Comparison of ENCODE assay signal across 27 mouse cellular contexts in genomic region chr1:18610231-18610630, GRCm38 (mm10).
A peak's percentile ranks its signal among the peaks of the same experiment; 100 is the strongest.
DNase-seq lines count a peak whose midpoint lies in the region; ATAC-seq and TF ChIP-seq lines count a peak whose summit lies in the region.
"Had no signal": no experiment of that assay in that cellular context is flagged by ENCODE, and none has a peak within 500 bp of the region (broad histone marks: within the 10 kb centered on the region; RNA-seq: fewer than 3 reads in every experiment).

No protein-coding gene starts in this region.

- no peaks in the 10 kb centered on the region for H3K36me3 ChIP-seq in hindbrain, embryonic 11.5 days (ENCODE audit: control insufficient read depth, insufficient read depth, low read length)
- no peaks in the 10 kb centered on the region for H3K36me3 ChIP-seq in hindbrain, embryonic 12.5 days
- H3K36me3 ChIP-seq: embryonic facial prominence, embryonic 12.5 days; embryonic facial prominence, embryonic 15.5 days; forebrain, embryonic 10.5 days; forebrain, embryonic 12.5 days; G1E had no signal

- H3K9ac ChIP-seq in hindbrain, embryonic 11.5 days (ENCODE audit: low read depth, low read length), result no peak overlapping the region
- H3K9ac ChIP-seq in hindbrain, embryonic 12.5 days, result no peak overlapping the region
- H3K9ac ChIP-seq: embryonic facial prominence, embryonic 12.5 days; embryonic facial prominence, embryonic 15.5 days; forebrain, embryonic 12.5 days had no signal

- H3K27ac ChIP-seq in hindbrain, embryonic 11.5 days (ENCODE audit: low read depth, low read length), result no peak overlapping the region
- H3K27ac ChIP-seq in hindbrain, embryonic 12.5 days, result no peak overlapping the region
- H3K27ac ChIP-seq: embryonic facial prominence, embryonic 12.5 days; embryonic facial prominence, embryonic 15.5 days; forebrain, embryonic 10.5 days; forebrain, embryonic 12.5 days had no signal

- H3K27me3 ChIP-seq in hindbrain, embryonic 11.5 days (ENCODE audit: control insufficient read depth, insufficient read depth, low read length), result no peaks in the 10 kb centered on the region
- H3K27me3 ChIP-seq in hindbrain, embryonic 12.5 days, result no peaks in the 10 kb centered on the region
- H3K27me3 ChIP-seq: CH12.LX; embryonic facial prominence, embryonic 12.5 days; embryonic facial prominence, embryonic 15.5 days; forebrain, embryonic 12.5 days; Patski had no signal

- no peaks in the 10 kb centered on the region for H3K4me1 ChIP-seq in hindbrain, embryonic 11.5 days (replicated peaks; ENCODE audit: control insufficient read depth, insufficient read depth, low read length)
- no peaks in the 10 kb centered on the region for H3K4me1 ChIP-seq in hindbrain, embryonic 12.5 days
- H3K4me1 ChIP-seq: embryonic facial prominence, embryonic 12.5 days; embryonic facial prominence, embryonic 15.5 days; forebrain, embryonic 10.5 days; forebrain, embryonic 12.5 days had no signal

- 0 out of 2 replicates have a peak, but pooled peaks have one; percentile 22 for ATAC-seq in hindbrain, embryonic 11.5 days (ENCODE audit: low FRiP score)
- no peak for ATAC-seq in hindbrain, embryonic 12.5 days (ENCODE audit: low FRiP score)
- ATAC-seq: activated CD4-positive, CD25-positive, alpha-beta regulatory T cell, adult 4 months; CD4-positive, CD25-positive, alpha-beta regulatory T cell, adult 4 months; forebrain, embryonic 14.5 days; forebrain, embryonic 16.5 days; Patski had no signal

- no peak for TF ChIP-seq CTCF in brain, embryonic 14.5 days (IDR thresholded peaks at IDR 0.05; ENCODE audit: borderline replicate concordance, extremely low read depth, insufficient read depth, insufficient read length)

- H3K4me2 ChIP-seq in hindbrain, embryonic 11.5 days (replicated peaks; ENCODE audit: low read depth, low read length), result no peak overlapping the region
- no peak overlapping the region for H3K4me2 ChIP-seq in hindbrain, embryonic 12.5 days (replicated peaks)
- H3K4me2 ChIP-seq: embryonic facial prominence, embryonic 12.5 days; embryonic facial prominence, embryonic 15.5 days; forebrain, embryonic 12.5 days had no signal

- TF ChIP-seq POLR2A in brain, embryonic 14.5 days (IDR thresholded peaks at IDR 0.05; ENCODE audit: borderline replicate concordance, extremely low read depth, insufficient read depth, insufficient read length, poor library complexity, severe bottlenecking), result no peak

- WGBS in hindbrain, embryonic 11.5 days, result 81% methylated on average over 7 of the region's 7 CpGs
- 86% methylated on average over 7 of the region's 7 CpGs for WGBS in hindbrain, embryonic 12.5 days

- no peaks in the 10 kb centered on the region for H3K9me3 ChIP-seq in hindbrain, embryonic 11.5 days (ENCODE audit: control insufficient read depth, low read length)
- no peaks in the 10 kb centered on the region for H3K9me3 ChIP-seq in hindbrain, embryonic 12.5 days (replicated peaks)
- H3K9me3 ChIP-seq: embryonic facial prominence, embryonic 12.5 days; embryonic facial prominence, embryonic 15.5 days; forebrain, embryonic 10.5 days; forebrain, embryonic 12.5 days; G1E had no signal

- no peak overlapping the region for H3K4me3 ChIP-seq in hindbrain, embryonic 11.5 days (ENCODE audit: low read depth, low read length)
- H3K4me3 ChIP-seq in hindbrain, embryonic 12.5 days, result no peak overlapping the region
- H3K4me3 ChIP-seq: embryonic facial prominence, embryonic 12.5 days; embryonic facial prominence, embryonic 15.5 days; erythroblast, embryonic 14.5 days; forebrain, embryonic 10.5 days; forebrain, embryonic 12.5 days had no signal

- DNase-seq in cerebellum, postnatal 10 days, result peak; percentile 6 to 10
- DNase-seq in cerebellum, adult 11-12 months, result no peak
- no peak for DNase-seq in hindbrain, embryonic 11.5 days (ENCODE audit: low spot score)
- peak; percentile 20 for DNase-seq in brain, embryonic 14.5 days (ENCODE audit: low read depth)
- DNase-seq in retina, postnatal 1 day, result peak; percentile 79
- DNase-seq in left cerebral cortex, adult 9 months (ENCODE audit: low spot score in 2 of 2), result no peak
- DNase-seq: adrenal gland, postnatal 10 days; adrenal gland, postnatal 25 days; B cell, adult 2 months; cerebellum, adult 11 months; cerebellum, adult 2 months; cerebellum, adult 9-10 months; cerebellum, postnatal 36 days; embryo, embryonic 11 days had no signal

Comparison
In these comparisons a context has a peak if more than half of its experiments do, and no peak if none do; other contexts are left out.
1. DNase-seq: peak in cerebellum, postnatal 10 days (2 of 2), brain, embryonic 14.5 days (single experiment) and retina, postnatal 1 day (single experiment); none in cerebellum, adult 11-12 months (single experiment), hindbrain, embryonic 11.5 days (single experiment) and left cerebral cortex, adult 9 months (0 of 2).